Mouse (Mus musculus): Measurements from ENCODE around the gene Fkbp5. TPM values are rescaled to one million over a fixed set of nuclear protein-coding genes. Genes with fewer than 3 reads are reported as not detected.

Gene Fkbp5
- polyA plus RNA-seq, 1 experiment from 2014 or later, result 21.9 TPM

GRCm38 (mm10) chr17:28486720-28487119, 30.6 kb downstream of the Fkbp5 start:
- Histone ChIP-seq H3K4me1 (peaks cover 11% of the 10 kb centered on the region), H3K27me3 (ENCODE audit: insufficient read depth, poor library complexity, severe bottlenecking) (no peaks in the 10 kb centered on the region), H3K4me3 (peak overlapping the region; percentile 97), H3K27ac (peak overlapping the region; percentile 94; the same call in 1 of the 2 replicates), H3K36me3 (no peaks in the 10 kb centered on the region), H3K9me3 (no peaks in the 10 kb centered on the region)
- DNase-seq (ENCODE audit: low spot score), result no peak
- 78% methylated on average over 6 of the region's 6 CpGs for WGBS

DNA sequence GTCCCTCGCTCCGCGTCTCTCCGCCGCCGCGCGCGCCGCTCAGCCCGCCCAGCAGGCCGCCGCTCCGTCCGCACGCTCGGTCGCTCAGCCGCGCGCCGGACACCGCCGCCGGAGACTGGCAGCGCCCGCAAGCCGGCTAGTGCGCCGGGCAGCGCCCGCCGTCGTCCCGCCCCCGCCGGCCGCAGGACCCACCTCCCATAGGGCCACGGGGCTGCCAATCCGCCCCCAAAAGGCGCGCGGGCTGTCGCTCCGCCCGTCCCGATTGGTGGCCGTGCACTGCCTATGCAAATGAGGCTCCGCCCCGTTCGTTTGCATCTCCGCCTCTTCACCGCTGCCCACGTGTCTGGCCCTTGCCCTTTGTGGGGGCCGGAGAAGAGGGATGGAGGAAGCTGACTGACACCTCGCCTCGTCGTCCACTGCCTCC, 31.3 kb downstream of the Fkbp5 start:
- peak overlapping the region; percentile 94 for H3K27ac ChIP-seq
- peaks cover 11% of the 10 kb centered on the region for H3K4me1 ChIP-seq
- H3K4me3 ChIP-seq, result peak overlapping the region; percentile 97
- peak; percentile 99 for DNase-seq (ENCODE audit: low spot score)
- H3K9me3 ChIP-seq, result no peaks in the 10 kb centered on the region
- 1% methylated on average over 58 of the region's 58 CpGs for WGBS
- H3K27me3 ChIP-seq (ENCODE audit: insufficient read depth, poor library complexity, severe bottlenecking), result no peaks in the 10 kb centered on the region
- H3K36me3 ChIP-seq, result no peaks in the 10 kb centered on the region

GRCm38 (mm10) chr17:28485446-28485948, 31.8 kb downstream of the Fkbp5 start:
- Histone ChIP-seq H3K9me3 (no peaks in the 10 kb centered on the region), H3K27ac (peak overlapping the region; percentile 94), H3K27me3 (ENCODE audit: insufficient read depth, poor library complexity, severe bottlenecking) (no peaks in the 10 kb centered on the region), H3K4me3 (peak overlapping the region; percentile 97), H3K36me3 (0 out of 2 replicates have a peak, but pooled peaks cover 3% of the 10 kb centered on the region), H3K4me1 (peaks cover 11% of the 10 kb centered on the region)
- DNase-seq (ENCODE audit: low spot score), result no peak
- under 1% methylated on average over 77 of the region's 77 CpGs for WGBS

- H3K36me3 ChIP-seq, result 0 out of 2 replicates have a peak, but pooled peaks cover 5% of the 10 kb centered on the region
- no peaks in the 10 kb centered on the region for H3K9me3 ChIP-seq
- 8% methylated on average over 30 of the region's 30 CpGs for WGBS
- peak overlapping the region; percentile 94 for H3K27ac ChIP-seq
- DNase-seq (ENCODE audit: low spot score), result no peak
- no peaks in the 10 kb centered on the region for H3K27me3 ChIP-seq (ENCODE audit: insufficient read depth, poor library complexity, severe bottlenecking)
- peak overlapping the region; percentile 97 for H3K4me3 ChIP-seq
- H3K4me1 ChIP-seq, result peaks cover 11% of the 10 kb centered on the region
These were observed 32.5 kb downstream of the Fkbp5 start for GRCm38 (mm10) chr17:28484704-28485445.

GRCm38 (mm10) chr17:28477421-28477820, 39.9 kb downstream of the Fkbp5 start:
- no peak for DNase-seq (ENCODE audit: low spot score)
- Histone ChIP-seq H3K4me3 (no peak overlapping the region), H3K36me3 (0 out of 2 replicates have a peak, but pooled peaks cover 5% of the 10 kb centered on the region), H3K27ac (no peak overlapping the region), H3K27me3 (ENCODE audit: insufficient read depth, poor library complexity, severe bottlenecking) (no peaks in the 10 kb centered on the region), H3K4me1 (peaks cover under 1% of the 10 kb centered on the region; the same call in 1 of the 2 replicates), H3K9me3 (no peaks in the 10 kb centered on the region)
- WGBS, result 84% methylated on average over 8 of the region's 8 CpGs

DNA sequence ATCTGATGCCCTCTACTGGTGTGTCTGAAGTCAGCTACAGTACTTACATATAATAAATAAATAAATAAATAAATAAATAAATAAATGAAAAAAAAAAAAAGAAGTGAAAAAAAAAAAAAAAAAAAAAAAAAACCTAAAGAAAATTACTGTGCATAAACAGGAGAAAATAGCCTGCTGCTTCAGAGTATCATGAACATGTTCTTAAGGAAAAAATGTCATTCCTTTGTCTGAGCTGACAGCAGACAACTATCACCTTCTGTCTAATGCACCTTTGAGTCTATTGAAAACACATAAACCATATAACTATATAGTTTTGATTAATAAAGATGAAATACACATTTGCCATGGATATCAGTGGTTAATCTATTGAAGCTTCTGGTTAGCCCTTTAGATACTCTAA, 40.9 kb downstream of the Fkbp5 start:
- 0 out of 2 replicates have a peak, but pooled peaks cover 5% of the 10 kb centered on the region for H3K36me3 ChIP-seq
- no peak overlapping the region for H3K4me3 ChIP-seq
- H3K27ac ChIP-seq, result no peak overlapping the region
- H3K9me3 ChIP-seq, result no peaks in the 10 kb centered on the region
- peaks cover 11% of the 10 kb centered on the region; the same call in 1 of the 2 replicates for H3K4me1 ChIP-seq
- H3K27me3 ChIP-seq (ENCODE audit: insufficient read depth, poor library complexity, severe bottlenecking), result no peaks in the 10 kb centered on the region
- DNase-seq (ENCODE audit: low spot score), result no peak

DNA sequence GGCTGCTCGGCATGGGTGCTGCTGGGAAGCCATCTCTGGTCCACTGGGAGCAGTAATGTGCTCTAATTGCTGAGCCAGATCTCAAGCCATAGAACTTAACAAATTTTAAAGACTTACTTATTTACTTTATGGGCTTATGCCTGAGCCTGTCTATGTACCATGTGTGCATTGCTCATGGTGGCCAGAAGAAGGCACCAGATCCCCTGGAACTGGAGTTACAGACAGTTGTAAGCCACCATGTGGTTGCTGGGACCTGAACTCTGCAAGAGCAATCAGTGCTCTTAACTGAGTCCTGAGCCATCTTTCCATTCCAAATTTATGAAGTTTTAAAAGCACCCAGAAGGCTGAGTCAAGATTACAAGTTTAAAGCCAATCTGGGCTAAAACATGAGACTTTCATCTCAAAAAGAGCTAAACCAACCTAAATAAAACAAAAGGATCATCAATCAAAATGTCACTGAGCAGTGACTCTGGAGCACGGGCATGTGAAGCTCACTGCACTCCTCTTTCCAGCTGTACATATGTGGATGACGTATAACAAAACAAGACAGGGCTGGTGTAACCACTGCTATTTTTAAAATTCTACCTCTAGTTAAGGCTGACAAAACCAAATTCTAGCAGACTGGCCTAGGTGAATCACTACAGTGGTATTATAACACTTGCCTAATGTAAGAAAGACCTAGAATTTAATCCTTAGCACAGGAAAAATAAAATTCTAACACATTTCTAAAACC, 41.6 kb downstream of the Fkbp5 start:
- 84% methylated on average over 3 of the region's 3 CpGs for WGBS
- H3K9me3 ChIP-seq, result no peaks in the 10 kb centered on the region
- no peak for DNase-seq (ENCODE audit: low spot score)
- H3K27ac ChIP-seq, result no peak overlapping the region
- 0 out of 2 replicates have a peak, but pooled peaks cover 4% of the 10 kb centered on the region for H3K36me3 ChIP-seq
- H3K4me1 ChIP-seq, result peaks cover 11% of the 10 kb centered on the region; the same call in 1 of the 2 replicates
- no peak overlapping the region for H3K4me3 ChIP-seq
- no peaks in the 10 kb centered on the region for H3K27me3 ChIP-seq (ENCODE audit: insufficient read depth, poor library complexity, severe bottlenecking)

DNA sequence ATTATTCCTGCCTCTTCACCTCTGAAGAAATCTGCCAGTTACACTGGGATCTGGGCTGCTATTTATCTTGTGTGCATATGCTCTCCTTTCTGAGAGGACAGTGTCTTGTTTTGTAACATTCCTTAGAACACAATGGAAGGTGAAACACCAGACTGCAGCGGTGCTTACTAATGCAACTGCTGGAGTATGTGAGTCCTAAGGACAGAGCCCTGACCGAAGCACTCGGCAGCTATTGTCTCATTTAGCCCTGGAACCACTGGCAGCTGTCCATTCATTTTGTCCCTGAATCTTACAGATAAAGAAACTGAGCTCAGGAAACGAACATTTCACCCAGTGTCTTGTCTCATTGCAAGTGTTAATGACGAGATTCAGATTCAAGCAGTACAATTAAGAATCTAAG, 44.6 kb downstream of the Fkbp5 start:
- no peaks in the 10 kb centered on the region for H3K9me3 ChIP-seq
- H3K27me3 ChIP-seq (ENCODE audit: insufficient read depth, poor library complexity, severe bottlenecking), result no peaks in the 10 kb centered on the region
- DNase-seq (ENCODE audit: low spot score), result no peak
- 46% methylated on average over 5 of the region's 5 CpGs for WGBS
- H3K27ac ChIP-seq, result no peak overlapping the region
- no peaks in the 10 kb centered on the region for H3K36me3 ChIP-seq
- peaks cover 11% of the 10 kb centered on the region; the same call in 1 of the 2 replicates for H3K4me1 ChIP-seq
- H3K4me3 ChIP-seq, result no peak overlapping the region

- Histone ChIP-seq H3K27ac (no peak overlapping the region), H3K27me3 (ENCODE audit: insufficient read depth, poor library complexity, severe bottlenecking) (no peaks in the 10 kb centered on the region), H3K36me3 (no peaks in the 10 kb centered on the region), H3K9me3 (no peaks in the 10 kb centered on the region), H3K4me3 (no peak overlapping the region), H3K4me1 (peaks cover 17% of the 10 kb centered on the region)
- WGBS, result 80% methylated on average over 6 of the region's 6 CpGs
- no peak for DNase-seq (ENCODE audit: low spot score)
These were observed 46.5 kb downstream of the Fkbp5 start for GRCm38 (mm10) chr17:28470876-28471275.

DNA sequence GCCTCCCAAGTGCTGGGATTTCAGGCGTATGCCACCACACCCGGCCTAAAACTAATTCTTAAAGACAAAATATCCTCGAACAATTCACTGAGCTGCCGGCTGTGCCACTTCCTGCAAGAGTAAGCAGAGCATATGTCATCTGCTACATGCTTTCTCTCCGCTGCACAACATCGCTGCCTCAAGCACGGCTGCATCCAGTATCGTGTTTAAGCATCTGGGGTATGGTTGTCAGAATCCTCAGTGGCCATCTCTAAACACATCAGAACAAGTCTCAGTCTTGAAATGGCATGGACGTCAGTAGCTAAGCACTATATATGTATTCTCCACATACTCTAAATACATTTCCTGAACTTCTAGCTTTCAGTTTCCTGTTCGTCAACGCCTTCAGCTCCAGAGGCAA, 49.6 kb downstream of the Fkbp5 start:
- peaks cover 24% of the 10 kb centered on the region for H3K4me1 ChIP-seq
- DNase-seq (ENCODE audit: low spot score), result no peak
- no peak overlapping the region for H3K27ac ChIP-seq
- H3K36me3 ChIP-seq, result no peaks in the 10 kb centered on the region
- no peaks in the 10 kb centered on the region for H3K9me3 ChIP-seq
- H3K27me3 ChIP-seq (ENCODE audit: insufficient read depth, poor library complexity, severe bottlenecking), result no peaks in the 10 kb centered on the region
- WGBS, result 74% methylated on average over 11 of the region's 11 CpGs
- no peak overlapping the region for H3K4me3 ChIP-seq

- H3K4me1 ChIP-seq, result peaks cover 13% of the 10 kb centered on the region
- H3K36me3 ChIP-seq, result no peaks in the 10 kb centered on the region
- H3K27me3 ChIP-seq (ENCODE audit: insufficient read depth, poor library complexity, severe bottlenecking), result no peaks in the 10 kb centered on the region
- 90% methylated on average over 4 of the region's 4 CpGs for WGBS
- no peaks in the 10 kb centered on the region for H3K9me3 ChIP-seq
- DNase-seq (ENCODE audit: low spot score), result no peak
- H3K27ac ChIP-seq, result no peak overlapping the region
- H3K4me3 ChIP-seq, result no peak overlapping the region
These were observed 51.4 kb downstream of the Fkbp5 start for GRCm38 (mm10) chr17:28465968-28466367.

- no peak for DNase-seq (ENCODE audit: low spot score)
- H3K27ac ChIP-seq, result 0 out of 2 replicates have a peak overlapping the region, but pooled peaks have one; percentile 37
- no peaks in the 10 kb centered on the region for H3K9me3 ChIP-seq
- H3K4me3 ChIP-seq, result no peak overlapping the region
- no peaks in the 10 kb centered on the region for H3K36me3 ChIP-seq
- no peaks in the 10 kb centered on the region for H3K27me3 ChIP-seq (ENCODE audit: insufficient read depth, poor library complexity, severe bottlenecking)
- peaks cover 13% of the 10 kb centered on the region for H3K4me1 ChIP-seq
- WGBS, result 75% methylated on average over 7 of the region's 7 CpGs
These were observed 53.5 kb downstream of the Fkbp5 start for GRCm38 (mm10) chr17:28463701-28464443.

Measured in heart, embryonic 10.5 days (tissue).